Mouse (Mus musculus): ENCODE data around the gene St7l.

The St7l gene

DNA sequence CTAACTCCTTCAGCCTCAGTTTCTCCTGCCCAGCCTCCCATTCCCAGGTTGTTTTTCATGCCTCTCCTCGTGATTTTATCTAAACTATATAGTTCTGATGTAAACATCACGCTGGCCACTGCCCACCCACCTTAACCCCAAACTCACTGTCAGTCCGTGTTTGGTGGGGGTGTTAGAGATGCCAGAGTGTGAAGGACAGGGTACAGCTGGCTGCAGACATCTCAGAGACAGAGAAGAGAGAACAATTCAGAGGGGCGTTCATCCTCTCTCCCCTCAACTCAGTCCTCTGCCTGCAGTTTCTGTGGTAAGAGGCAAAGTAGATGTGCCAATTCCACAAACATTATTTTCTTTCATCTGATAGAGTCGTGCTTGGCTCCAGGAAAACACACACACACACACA lies 99.1 kb downstream of the St7l start:
- DNase-seq (ENCODE audit: low read depth, low spot score): no peak

DNA sequence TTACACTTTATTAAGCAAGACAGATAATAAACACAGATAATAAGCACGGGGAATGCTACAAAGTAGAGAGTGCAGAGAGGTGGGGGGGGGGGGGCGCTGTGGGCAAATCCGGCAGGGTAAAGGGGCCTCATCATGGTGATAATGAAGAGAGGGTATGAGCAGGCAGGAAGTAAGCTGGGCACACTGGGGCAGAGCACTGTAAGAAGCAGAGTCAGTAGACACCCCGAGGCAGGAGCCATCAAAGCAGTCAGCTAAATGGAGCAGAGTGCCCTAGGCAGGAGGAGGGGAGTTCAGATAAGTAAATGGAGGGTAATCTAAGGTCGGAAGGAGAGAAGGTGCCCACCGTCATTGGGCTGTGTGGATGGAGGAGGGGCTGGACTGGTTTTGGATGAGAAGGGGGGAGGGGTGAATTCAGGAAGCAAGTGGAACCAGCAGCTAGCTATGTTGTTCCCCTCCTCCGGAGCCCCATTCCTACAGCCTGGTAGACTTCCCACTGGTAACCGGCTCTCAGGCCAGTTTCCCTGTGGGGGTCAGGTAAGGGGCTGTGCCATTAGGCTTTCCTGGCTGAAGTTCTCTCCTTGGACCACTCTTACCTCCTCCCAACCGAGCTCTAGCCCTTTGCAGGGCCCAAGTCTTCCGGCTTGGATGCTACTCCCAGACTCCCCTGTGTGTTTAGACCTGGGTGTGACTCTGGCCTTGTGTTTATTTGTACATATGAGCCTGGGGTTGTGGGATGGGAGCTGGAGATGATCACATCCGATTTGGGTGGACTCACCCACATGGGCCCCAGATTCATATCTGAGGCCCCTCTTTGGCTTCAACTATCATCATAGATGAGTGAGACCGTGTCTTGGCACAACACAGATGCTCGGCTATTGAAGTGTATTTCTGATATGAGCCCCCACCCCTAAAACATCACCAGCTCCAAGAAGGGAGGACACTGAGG lies 99.8 kb downstream of the St7l start:
- DNase-seq (ENCODE audit: low read depth, low spot score): no peak

DNA sequence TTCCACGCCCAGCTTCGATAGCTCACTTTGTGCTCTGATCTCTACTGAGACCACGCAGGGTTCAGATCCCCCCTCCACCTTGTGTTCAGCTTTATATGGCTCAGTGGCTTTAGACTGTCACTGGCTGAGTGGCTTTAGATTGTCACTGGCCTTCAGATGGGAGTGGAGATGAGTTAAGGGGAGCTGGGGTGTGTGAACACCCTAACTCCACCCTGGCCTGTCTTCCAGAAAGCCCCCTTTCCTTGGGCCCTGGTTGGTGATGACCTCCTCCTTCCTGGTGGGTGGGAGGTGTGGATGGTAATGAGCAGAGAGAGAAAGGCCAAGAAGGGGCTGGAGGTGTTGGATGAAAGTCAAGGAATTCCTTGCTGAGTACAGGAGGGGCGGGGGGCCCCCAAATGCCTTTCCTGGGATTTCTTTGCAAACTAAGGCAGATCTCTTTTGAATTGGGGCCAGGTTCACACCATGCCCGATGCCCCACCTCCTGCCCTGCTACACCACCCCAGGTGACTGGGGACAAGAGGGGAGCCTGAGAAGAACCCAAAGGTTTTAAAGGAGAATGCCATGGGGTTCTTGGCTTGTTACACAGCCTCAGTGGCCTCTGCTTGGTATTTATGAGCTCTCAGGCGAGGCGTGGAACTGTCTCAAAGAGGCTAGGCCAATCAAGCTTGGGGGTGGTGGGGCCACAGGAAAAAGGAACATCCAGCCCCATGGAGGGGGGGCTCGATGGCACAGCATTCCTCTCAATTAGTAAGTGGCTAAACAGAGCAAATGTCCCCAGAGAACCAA lies 101.5 kb downstream of the St7l start:
- no peak for DNase-seq (ENCODE audit: low read depth, low spot score)

DNA sequence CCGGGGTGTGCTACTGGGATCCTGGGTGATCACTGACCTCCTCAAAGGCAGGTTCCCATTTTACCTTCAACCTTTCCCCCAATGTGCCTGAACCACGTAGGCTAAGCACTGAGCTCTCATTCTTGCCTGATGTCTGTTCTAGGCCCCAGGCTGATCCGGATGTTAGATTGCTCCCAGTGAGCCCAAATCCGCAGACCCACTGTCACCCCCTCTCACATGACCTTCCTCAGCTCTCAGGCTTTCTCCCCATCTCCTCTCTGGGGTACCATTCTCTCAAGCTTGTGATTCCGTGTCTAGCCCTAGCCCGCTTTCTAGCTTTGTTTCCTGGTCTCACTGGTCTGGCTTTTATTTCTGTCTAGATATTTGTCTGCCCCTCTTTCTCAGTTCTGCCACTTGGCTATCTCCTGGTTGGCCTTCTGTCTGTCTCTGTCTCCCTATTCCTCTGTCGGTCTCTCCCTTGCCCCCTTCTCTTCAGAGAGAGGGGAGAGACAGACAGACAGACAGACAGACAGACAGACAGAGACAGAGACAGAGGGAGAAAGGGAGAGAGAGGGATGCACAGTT lies 102.3 kb downstream of the St7l start:
- DNase-seq (ENCODE audit: low read depth, low spot score): no peak

DNA sequence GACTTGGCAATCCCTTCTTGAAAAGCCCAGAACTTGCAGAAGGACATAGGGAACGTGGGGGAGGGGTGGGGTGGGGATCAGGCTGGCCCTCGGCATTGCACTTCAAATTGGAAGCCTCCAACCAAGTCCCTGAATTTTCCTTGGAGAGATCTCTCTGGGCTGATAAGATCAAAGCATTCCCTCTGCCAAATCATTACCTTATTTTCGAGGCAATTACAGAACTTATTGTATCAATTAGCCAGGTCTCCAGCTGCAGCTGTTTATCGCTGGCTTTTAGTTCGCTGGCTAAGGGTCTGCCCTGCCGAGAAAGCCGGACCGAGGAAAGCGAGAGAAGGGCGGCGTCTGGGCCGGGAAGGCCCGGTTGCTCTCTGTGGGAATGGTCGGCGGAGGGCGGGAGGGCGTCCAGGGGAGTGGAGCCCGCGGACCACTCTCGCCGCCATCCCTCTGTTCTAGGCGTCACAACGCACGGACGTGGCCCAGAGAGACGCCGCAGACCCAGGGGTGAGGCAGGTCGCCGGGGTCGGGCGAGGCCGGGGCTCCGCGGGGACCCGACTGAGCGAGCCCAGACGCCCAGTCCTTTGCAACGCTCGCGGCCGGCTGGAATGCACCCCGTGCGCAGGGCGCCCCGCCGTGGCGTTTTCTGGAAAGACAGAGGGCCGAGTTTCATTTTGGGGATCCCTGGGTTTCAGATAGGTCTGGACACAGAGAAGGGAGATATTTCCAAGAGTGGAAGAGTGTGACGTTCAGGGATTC lies 103.9 kb downstream of the St7l start:
- no peak for DNase-seq (ENCODE audit: low read depth, low spot score)

Measured in A20 (cell line).